Mouse (Mus musculus) adrenal gland, adult (tissue): ENCODE data around the gene Spon2.

Source experiments
- DNase-seq, 2 experiments: peaks; one replicate each; pipeline ENCODE4 v3.0.0; 2022 to 2023; ENCODE audit warnings: low spot score in 1 of 2; ENCODE audit not compliant: inconsistent age in 2 of 2

Spon2 gene

GRCm38 (mm10) chr5:33218746-33219449 lies 643 bp upstream of the Spon2 start:
- DNase-seq, result no peak

- no peak for DNase-seq
Observed at GRCm38 (mm10) chr5:33217663-33218062, 592 bp downstream of the Spon2 start.

- no peak for DNase-seq
Observed at GRCm38 (mm10) chr5:33214723-33215122, 3.5 kb downstream of the Spon2 start.

GRCm38 (mm10) chr5:33211254-33211653 lies 7.0 kb downstream of the Spon2 start:
- DNase-seq, result no peak

GRCm38 (mm10) chr5:33210515-33210914 lies 7.7 kb downstream of the Spon2 start:
- no peak for DNase-seq

GRCm38 (mm10) chr5:33208533-33209245 lies 9.6 kb downstream of the Spon2 start:
- no peak for DNase-seq

GRCm38 (mm10) chr5:33207136-33207535 lies 11.1 kb downstream of the Spon2 start:
- no peak for DNase-seq

GRCm38 (mm10) chr5:33206328-33206727 lies 11.9 kb downstream of the Spon2 start:
- DNase-seq, result no peak

GRCm38 (mm10) chr5:33204284-33204683 lies 14.0 kb downstream of the Spon2 start:
- DNase-seq, result no peak

GRCm38 (mm10) chr5:33203691-33204242 lies 14.5 kb downstream of the Spon2 start:
- DNase-seq, result peak; percentile 65 to 92

- no peak for DNase-seq
Observed at GRCm38 (mm10) chr5:33203171-33203565, 15.1 kb downstream of the Spon2 start.

GRCm38 (mm10) chr5:33202516-33203170 lies 15.6 kb downstream of the Spon2 start:
- no peak for DNase-seq

- DNase-seq, result no peak
Observed at GRCm38 (mm10) chr5:33201697-33202096, 16.6 kb downstream of the Spon2 start.

GRCm38 (mm10) chr5:33200071-33200470 lies 18.2 kb downstream of the Spon2 start:
- no peak for DNase-seq

GRCm38 (mm10) chr5:33195246-33195852 lies 22.9 kb downstream of the Spon2 start:
- DNase-seq, result no peak

- DNase-seq, result no peak
Observed at GRCm38 (mm10) chr5:33193567-33193966, 24.7 kb downstream of the Spon2 start.
